Mouse (Mus musculus) left cerebral cortex, postnatal 36 days (tissue): ENCODE measurements around the gene Man2a1. TPM values are rescaled to one million over a fixed set of nuclear protein-coding genes. Genes with fewer than 3 reads are reported as not detected.

ENCODE experiments used
- DNase-seq, 2 experiments: peaks; one replicate each; pipeline ENCODE4 v3.0.0; 2021 to 2022; ENCODE audit warnings: low spot score in 2 of 2, mixed read lengths in 1 of 2
- intact Hi-C: fragments of 180-260 bp; cut with DNase I; formaldehyde crosslinking; loops from one replicate; pipeline ENCODE4 v1.15.1; 2025
- total RNA-seq, 2 experiments: library from RNA; stranded (reverse); gene quantifications; 2 replicates each; pipeline ENCODE4 v1.2.3; 2021

Gene Man2a1
- total RNA-seq, 2 experiments from 2014 or later: 20.4 to 21.2 TPM

DNA sequence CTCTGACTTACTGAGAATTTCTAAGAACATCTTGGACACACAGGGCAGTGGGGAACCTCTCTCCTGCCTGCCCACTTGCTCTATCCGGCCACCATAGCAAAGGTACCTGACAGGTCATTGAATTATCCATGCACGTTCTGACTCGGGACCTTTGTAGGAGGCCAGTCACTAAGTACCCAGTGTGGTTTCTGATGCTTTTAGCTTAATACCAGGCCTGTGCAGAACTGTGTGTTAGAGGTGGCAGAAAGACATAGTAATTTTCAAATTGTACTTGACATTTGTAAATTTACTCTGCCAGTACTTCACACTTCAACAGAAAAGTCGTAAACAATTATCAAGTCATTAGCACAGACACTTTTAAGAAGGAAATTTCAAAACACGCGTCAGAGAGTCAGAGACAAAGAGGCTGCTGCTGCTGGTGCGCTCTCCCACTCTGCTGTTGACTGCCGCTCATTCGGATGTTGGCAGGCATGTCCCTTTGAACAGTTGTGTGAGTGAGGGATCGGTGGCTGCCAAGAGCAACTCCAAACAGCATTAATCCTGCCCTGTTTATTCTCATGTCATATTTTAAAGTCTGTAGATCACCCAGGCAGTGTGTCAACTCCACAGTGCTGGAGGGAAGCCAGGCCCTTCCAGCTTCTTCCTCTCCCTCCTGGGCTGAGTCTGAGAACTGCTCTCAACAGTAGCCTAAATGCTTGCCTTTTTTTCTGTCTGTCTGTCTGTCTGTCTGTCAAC lies 76.4 kb downstream of the Man2a1 start:
- intact Hi-C loops: no loop called here
- peak in 1 of 2 experiments; percentile 17 for DNase-seq

DNA sequence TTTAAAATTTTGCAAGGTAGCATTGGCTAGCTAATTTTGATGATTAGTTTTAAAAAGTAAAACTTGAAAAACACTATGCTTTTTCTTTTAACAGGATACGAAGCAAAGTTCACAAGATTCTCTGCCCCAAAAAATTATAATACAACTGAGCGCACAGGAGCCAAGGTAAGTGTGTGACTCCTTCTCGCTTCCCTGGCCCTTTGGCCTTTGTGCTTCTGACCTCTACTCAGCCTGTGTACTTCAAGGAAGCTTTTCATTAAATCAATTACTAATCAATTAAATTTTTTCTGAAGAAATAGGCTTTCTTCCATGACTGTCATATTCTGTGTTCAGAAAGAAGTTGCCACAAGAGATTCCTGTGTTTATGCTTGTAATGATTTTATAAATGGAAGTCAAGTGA lies 80.9 kb downstream of the Man2a1 start:
- DNase-seq: no peak
- intact Hi-C loops: no loop called here

DNA sequence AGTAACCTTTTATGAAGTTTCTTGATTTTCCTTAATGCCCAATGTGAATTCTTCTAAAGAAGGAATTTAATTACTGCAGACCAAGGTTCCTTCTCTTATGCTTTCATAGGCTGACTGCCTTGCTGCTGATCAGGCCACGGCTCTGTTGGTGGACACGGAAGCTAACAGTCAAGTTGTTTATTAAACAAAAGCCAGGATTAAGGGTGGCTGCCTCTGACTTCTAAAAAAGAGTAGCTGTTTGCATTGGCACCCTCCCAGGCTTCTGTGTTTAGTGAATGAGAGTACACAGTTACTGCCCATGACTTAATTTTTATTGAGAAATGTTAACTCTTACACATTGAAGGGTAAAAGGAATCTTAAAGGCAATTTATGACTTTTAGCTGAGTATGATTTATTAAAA lies 81.4 kb downstream of the Man2a1 start:
- DNase-seq: no peak
- intact Hi-C loops: no loop called here

DNA sequence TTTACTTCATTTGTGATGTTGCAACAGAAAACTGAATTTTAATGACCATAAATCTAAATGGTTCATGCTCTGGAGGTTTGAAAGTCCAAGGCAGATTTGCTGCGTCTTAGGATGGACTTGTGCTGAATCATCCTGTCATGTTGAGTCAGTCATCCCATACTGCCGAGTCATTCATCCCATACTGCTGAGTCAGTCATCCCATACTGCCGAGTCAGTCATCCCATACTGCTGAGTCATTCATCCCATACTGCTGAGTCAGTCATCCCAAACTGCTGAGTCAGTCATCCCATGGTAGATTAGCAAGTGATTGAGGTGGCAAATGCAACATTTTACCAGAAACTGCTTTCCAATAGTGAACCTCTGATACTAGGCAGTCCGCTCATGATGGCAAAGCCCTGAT lies 83.6 kb downstream of the Man2a1 start:
- DNase-seq: no peak
- intact Hi-C loops: no loop called here

DNA sequence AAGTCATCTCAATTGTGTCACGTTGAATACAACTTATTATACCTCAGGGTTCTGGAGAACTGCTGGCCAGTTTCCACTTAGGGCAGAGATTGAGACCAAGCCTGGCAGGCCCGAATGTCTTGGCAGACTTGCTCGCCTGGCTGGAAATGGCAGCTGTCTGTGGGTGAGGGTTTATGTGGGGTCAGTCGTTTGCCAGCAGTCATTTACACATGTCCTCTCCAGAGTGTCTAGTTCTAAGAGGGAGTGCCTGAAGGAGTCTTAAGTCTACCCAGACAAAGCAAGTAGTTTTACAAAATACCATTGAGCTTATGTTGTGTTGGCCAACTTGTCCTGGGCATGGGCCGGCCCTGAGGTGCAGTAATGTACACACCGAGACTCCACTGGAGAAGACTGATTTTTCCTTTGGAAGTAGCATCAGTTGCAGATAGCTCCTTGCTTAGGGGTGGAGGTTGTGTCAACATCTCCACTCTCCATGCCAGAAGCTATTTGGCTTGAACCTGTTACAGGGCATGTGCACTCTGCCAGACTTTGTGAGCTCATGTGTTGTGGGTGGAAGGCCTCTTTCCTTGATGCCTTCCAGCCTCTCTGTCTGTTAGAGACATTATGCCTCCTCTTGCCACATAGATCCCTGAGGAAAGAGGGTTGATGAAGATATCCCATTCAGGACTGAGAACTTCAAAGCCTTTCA lies 84.8 kb downstream of the Man2a1 start:
- intact Hi-C loops: no loop called here
- no peak for DNase-seq

DNA sequence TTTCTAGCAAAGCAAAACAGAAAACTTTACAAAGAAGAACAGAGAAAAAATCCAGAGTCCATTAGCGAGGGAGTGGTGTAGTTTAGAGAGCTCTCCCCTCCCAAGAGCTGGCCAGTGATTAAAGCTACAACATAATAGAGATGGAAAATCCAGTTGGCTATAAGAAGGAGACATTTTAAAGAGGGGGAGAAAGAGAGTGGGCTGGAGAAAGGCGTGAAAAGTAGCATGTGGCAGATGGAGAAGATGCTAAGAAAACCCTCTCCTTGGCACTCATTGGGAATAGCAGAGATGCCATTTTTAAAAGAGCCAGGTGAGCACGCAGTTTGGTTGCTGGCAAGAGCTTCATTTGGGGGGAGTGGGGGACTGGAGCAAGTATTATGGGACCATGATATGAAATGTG lies 89.1 kb downstream of the Man2a1 start:
- DNase-seq: no peak

DNA sequence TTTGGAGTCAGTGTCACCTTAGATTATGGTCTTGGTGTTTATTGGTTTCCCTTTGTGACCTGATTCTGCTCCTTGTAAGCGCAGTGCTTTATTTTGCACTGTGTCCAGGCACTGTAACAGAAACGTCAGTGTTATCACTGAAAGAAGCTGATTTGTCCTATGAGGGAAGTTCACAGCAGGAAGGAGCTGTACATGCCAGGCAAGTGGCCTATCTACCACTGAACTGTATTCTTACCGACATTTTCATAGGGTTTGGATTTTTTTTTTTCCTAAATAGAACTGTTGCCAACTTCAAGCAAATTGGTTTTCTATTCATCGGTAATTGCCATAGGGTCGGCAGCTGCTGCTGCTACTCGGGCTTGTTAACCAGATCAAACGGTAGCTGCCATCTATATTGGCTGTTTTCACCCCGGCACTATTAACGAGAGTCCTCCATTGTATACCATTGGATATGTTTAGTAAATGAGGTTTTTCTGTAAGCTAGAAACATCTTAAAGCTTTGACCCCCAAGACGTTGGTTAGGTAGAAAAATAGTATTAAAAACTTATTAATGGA lies 96.8 kb downstream of the Man2a1 start:
- intact Hi-C loops: no loop called here
- no peak for DNase-seq

More for the DNA sequence above, 89.1 kb downstream of the Man2a1 start:
- intact Hi-C loops: no loop called here

DNA sequence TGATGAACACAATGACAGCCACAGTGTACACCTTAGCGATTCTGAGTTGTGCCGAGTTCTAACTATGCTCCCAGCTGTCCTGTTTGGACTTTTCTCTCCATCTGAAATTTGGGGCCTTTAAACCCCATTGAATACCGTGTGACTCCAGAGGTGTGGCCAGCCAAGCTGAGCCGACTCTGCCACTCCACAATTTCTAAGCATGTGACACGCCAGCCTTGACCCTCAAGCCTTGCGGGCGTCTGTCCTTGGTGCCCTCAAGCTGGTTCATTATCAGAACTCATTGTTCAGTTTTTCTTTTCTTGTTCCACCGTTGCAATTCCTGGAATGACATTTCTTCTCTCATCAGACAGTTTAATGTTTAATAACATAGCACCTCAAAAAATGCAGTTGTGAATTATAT lies 98.0 kb downstream of the Man2a1 start:
- DNase-seq: no peak
- intact Hi-C loops: no loop called here

DNA sequence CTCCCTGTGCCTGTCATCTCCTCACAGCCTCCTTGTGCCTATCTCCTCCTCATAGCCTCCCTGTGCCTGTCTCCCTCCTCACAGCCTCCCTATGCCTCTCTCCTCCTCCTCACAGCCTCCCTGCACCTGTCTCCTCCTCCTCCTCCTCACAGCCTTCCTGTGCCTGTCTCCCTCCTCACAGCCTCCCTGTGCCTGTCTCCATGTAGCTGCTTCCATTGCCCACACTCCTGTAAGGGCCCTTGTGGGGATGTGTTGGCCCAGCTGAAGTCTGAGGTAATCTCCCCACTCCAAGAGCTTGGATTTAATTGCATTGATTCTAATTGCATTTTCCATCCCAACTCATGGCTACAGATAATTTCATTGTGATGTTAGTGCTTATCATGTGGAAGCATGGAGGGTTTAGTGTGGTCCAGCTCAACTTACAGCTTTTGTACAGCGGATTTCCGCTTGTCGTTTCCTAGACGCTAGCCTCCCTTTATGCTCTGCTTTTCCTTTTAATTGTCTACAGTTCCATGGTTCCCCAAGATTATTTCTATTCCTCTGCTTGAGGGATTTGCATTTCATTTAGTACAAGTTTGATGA lies 103.2 kb downstream of the Man2a1 start:
- intact Hi-C loops: no loop called here
- no peak for DNase-seq

DNA sequence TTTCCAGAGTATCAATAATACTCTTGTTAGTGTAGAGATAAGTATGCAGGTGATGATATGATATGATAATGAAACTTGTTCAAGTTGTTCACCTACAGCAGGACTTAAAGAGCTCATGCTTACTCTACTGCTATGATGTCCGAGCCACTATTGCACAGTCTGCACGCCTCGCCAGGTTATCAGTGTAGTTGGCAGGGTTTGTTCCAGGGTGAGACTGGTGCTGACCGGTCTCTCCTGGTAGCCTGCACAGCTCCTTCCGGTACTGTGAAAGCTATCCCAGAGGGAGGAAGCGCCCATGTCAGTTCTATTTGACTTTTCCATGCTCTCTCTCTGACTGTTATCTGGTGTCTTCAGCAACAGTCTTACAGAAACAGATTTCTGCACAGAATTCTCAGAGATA lies 107.0 kb downstream of the Man2a1 start:
- intact Hi-C loops: no loop called here
- no peak for DNase-seq

DNA sequence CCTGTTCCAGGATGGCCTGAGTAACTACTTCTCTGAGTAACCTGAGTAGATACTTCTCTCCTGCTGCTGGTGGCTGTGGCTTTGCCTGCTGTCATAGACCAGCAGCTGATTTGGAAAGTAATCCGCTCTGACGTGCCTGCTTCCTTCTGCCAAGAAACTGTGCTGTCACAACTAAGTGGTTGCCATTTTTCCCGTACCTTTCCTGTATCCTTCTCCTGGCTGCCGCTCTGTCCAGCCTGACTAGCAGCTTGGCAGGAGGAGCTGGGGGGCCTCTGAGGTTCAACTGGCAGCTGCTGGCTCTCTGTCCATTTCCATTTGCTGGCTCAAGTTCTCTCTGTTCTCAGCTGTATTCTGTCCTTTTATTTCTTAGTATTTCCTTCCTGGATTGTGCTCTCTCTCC lies 115.8 kb downstream of the Man2a1 start:
- no peak for DNase-seq
- intact Hi-C loops: no loop called here

DNA sequence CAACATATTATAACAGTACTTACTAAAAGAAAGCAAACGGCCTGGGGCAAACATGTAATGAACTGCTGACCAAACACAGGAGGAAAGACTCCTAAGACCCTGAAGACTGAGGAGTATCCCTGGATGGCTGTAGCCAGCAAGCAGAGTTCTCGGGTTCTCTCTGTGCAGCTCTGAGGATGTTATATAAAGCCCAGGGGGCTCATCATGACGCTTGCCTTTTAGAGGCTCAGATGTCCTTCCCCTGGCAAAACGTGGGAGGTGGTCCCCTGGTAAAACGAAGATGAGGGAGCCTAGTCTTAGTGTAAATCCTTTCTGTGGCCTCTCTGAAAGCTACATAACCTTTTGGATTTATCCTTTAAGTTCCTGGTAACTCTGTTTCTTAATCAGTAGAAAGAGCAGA lies 119.2 kb downstream of the Man2a1 start:
- DNase-seq: no peak
- intact Hi-C loops: no loop called here

DNA sequence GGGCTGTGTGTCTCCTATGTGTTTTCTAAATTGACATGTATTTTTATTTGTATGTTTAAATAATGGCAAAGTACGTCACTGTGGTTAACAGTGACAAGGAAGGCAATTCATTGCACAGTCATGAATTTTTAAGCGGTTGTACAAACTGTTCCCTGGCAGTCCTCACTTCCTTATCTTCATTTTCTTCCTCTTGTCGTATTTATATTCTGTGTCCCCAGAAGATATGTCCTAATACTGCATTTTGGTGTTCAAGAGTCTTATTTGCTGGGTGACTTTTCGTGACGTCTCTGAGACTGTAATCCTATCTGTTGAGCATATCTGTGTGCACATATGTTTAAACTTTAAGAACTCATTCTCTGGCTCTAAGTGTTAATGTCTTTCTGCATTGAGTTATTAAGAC lies 120.6 kb downstream of the Man2a1 start:
- intact Hi-C loops: no loop called here
- no peak for DNase-seq

DNA sequence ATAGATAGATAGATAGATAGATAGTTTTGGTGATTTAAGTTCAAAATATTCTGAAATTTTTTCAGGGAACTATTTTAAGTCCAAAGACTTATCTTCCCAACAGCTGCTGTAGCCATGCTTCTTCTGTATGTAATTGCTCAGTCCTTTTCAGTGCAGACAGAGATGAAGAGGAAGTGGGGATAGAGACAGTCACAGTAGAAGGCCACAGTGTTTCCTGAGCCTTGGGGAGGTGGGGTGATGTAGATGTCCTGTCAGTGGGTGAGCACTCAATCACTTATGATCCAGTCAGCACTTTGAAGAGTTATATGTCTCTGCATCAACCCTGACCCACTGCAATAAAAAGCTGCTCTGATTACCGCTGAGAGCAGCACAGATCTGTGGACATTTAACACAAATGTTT lies 122.6 kb downstream of the Man2a1 start:
- DNase-seq: no peak
- intact Hi-C loops: no loop called here

DNA sequence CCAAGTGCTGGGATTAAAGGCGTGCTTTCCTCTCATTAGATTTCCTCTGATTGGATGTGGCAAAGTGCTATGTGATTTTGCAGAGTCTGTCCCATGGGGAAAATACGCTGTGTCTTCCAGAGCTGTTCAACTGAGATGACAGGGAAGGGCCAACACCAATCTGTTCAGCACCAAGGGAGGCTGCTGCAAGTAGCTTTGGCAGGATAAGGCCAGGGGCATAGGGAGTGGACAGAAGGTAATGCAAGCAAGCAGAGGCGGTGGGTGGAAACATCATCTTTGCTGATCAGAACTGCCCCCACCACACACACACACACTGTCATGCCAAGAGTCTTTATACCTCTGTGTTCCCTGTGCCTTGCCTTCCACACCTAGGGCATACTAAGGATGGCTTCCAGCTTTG lies 124.7 kb downstream of the Man2a1 start:
- intact Hi-C loops: no loop called here
- DNase-seq: no peak

DNA sequence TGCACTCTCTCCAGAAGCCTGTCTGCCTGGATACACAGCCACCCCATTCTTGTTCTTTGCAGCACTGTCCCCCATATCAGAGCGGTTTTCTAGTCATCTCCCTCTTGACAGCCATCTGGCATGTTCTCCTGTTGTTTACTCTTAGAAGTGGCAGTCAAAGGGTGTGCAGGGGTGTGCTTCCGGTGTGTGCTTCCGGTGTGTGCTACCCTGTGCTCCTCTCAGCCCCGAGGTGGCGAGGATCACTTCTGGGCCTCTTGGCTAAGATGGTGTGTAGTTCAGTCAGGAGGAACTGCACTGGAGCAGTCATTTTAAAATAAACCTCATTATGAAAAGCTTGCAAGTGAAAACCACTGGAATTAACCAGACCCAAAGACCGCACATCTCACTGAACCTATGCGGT lies 125.5 kb downstream of the Man2a1 start:
- intact Hi-C loops: no loop called here
- DNase-seq: no peak

DNA sequence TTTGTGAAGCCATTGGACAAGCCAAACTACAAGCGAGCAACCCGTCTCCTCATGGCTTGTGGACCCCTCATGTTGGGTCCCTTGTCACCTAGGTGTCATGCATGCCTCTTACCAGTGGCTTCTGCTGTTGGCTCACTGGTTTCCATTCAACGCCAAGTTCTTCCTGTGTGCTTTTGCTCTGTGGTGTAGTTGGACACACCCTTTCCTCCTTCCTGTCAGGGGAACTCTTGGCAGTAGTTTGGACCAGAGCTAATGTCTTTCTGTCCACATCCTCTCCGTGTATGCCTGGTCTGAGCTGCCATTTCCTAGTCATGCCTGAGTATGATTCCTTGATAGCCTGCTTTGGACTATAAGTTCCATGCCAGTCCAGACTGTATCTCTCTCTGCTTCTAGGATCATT lies 135.0 kb downstream of the Man2a1 start:
- intact Hi-C loops: no loop called here
- DNase-seq: no peak

DNA sequence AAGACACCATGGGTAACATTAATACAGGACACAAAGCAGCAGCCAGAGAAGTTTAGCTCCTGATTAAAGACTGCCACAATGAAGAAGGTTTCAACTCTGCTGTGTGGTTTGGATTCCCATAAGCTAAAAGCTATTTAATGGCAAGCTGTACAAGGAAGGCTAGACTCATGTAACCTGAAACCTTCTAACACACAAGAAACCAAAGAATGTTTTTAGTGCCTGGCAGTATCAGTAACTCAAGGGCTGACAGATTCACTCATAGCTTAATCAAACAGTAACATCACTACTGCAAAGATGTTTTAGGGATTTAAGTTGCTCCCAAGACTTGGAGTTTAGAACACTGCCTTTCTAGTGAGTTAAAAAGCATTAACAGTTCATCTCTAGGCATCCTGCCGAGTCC lies 137.4 kb downstream of the Man2a1 start:
- DNase-seq: no peak

DNA sequence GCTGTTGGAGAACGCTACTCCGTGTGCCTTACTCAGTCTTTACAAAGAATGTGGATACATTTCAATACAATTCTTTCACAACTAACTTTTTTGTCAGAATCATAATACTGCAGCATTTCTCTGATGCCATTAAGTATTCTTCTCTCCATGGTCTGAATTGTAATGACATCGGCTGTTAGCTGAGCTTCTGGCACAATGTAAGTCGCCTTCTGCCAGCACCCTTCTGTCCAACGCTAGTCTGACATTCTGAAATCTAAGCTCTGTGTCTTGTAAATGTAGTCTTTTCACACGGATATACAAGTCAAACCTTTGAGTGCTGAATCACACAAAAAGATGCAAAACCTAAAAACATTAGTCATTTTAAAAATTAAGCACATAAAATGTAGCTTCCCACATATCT lies 138.6 kb downstream of the Man2a1 start:
- DNase-seq: no peak
- intact Hi-C loops: no loop called here

More for the DNA sequence above, 137.4 kb downstream of the Man2a1 start:
- intact Hi-C loops: no loop called here

DNA sequence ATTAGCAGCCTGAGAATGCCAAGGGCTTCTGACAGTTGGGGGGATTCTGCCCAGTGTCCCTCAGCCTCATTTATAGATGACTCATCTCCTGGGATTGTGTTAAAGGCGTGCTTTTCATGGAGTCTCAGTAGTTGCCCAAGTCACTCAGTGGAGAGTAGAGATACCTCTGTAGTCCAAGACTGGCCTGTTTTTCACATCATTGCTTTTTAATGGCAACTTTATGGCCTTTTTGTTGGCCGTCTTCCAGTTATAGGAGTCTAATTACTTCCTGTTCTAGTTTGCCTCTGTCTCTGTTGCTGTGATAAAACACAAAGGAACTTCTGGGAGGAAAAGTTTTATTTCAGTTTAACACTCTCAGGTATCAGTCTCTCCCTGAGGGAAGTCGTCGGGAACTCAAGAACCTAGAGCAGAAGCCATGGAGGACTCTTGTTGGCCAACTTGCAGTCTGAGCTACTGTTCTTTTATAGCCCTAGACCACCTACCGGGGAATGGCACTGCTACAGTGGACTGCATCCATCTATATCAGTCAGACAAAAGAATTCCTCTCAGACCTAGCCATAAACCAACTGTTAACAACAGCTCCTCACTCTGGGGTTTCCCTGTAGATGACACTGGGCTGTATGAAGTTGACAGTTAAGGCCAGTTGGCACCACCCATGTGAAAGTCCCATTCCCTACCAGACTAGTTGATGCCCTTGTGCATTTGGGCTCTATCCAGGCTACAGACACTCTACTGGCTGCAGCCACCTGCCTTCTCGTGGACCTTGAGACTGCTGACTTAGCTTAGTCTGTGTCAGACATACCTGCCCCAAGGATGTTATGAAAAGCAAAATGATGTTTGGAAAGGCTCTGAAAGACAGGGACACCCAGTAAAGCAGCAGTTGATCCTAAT lies 142.4 kb downstream of the Man2a1 start:
- intact Hi-C loops: no loop called here
- DNase-seq: no peak
